Mouse (Mus musculus): ENCODE results near the gene Dmbx1. TPM values are rescaled to one million over a fixed set of nuclear protein-coding genes. Genes with fewer than 3 reads are reported as not detected.

Gene Dmbx1
- total RNA-seq, 1 experiment: 0.18 TPM

DNA sequence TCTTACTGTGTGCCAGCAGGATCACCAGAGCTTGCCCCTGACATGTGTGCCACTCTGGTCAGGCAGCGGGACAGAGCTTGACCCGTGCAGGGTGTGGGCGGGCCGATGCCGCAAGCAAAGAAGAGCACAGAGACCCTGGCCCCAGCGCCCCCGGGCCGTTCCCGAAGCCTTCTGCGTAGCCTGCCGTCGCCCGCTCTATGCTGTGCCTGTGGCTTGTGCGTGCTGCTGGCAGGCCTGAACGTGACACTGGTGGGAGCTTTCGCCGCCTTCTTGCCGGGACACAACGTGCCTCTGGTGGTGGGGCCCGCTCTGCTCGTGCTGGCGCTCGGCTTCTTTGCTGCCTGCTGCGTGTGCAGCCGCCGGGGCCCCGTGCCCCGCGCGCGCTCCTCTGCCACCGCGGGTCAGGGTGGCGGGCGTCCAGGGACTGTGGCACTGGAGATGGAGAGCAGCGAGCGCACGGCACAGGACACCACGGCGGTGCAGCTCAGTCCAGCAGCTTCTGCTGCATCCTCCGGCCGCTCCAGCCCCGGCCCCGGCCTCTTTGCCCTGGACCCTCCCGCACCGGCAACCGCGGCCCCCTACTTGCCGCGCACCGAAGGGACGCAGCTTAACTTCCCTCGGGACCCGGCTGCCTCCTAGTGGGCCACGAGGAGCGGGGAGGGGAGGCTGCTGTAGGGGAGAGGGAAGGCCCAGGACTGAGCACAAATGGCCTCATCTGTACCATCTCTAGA, 41.7 kb downstream of the Dmbx1 start:
- H3K4me1 ChIP-seq (ENCODE audit: control insufficient read depth in 2 of 2, insufficient read depth in 2 of 2, low read length in 2 of 2, poor library complexity in 1 of 2): peaks cover 0 to 3% of the 10 kb centered on the region in 2 experiments; a peak in 1 of 4 replicates
- H3K36me3 ChIP-seq (ENCODE audit: control insufficient read depth, insufficient read depth, low read length, poor library complexity, severe bottlenecking): no peaks in the 10 kb centered on the region
- in situ Hi-C loops (cut with MboI; ENCODE audit: low sequenced_read_pairs in 2 of 2, unreplicated experiment in 2 of 2): loop anchor here in 1 of 2 experiments (10.0 kb wide), 1 partner anchor 163 kb away; the partner anchor contains the start of gene Efcab14
- no peak overlapping the region for H3K27ac ChIP-seq (ENCODE audit: insufficient read depth, low read depth, low read length, poor library complexity, severe bottlenecking)
- TF ChIP-seq MAFK (IDR thresholded peaks at IDR 0.05; ENCODE audit: insufficient read depth, low read depth, low read length): no peak
- TF ChIP-seq HCFC1 (IDR thresholded peaks at IDR 0.05; ENCODE audit: borderline replicate concordance, insufficient read depth, low read length): no peak
- TF ChIP-seq ZNF384 (IDR thresholded peaks at IDR 0.05; ENCODE audit: low read depth, low read length): no peak
- TF ChIP-seq ZC3H11A (IDR thresholded peaks at IDR 0.05; ENCODE audit: borderline replicate concordance, low read depth, low read length): no peak
- H3K9me3 ChIP-seq (ENCODE audit: control insufficient read depth, insufficient read depth, low read depth, low read length): no peaks in the 10 kb centered on the region
- peak overlapping the region; percentile 63 to 75 for H3K4me3 ChIP-seq (ENCODE audit: insufficient read depth in 1 of 2, low read depth in 1 of 2, low read length in 2 of 2, poor library complexity in 1 of 2, severe bottlenecking in 1 of 2)
- peak; percentile 33 for DNase-seq (ENCODE audit: low read depth, low spot score)
- peak overlapping the region; percentile 50 for H3K9ac ChIP-seq (ENCODE audit: insufficient read depth, low read depth, low read length, poor library complexity, severe bottlenecking)

DNA sequence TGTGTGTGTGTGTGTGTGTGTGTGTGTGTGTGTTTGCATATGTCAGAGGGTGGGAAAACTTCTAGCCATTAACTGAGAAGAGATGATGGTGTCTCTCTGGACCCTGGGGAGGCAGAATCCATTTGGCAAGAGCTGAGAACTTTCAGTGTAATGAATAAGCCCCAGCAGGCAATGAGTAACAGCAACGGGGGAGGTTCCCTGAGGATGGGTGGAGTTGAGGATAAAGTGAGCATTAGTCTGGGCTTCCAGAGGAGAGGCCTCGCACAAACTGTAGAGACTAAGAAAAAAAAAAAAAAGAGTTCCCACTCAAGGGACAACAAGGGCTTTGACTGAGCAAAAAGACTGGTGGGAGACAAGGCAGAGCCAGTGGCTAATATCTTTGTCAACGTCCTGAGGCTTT, 45.4 kb downstream of the Dmbx1 start:
- no peak overlapping the region for H3K9ac ChIP-seq (ENCODE audit: insufficient read depth, low read depth, low read length, poor library complexity, severe bottlenecking)
- peaks cover 0 to 4% of the 10 kb centered on the region in 2 experiments; a peak in 1 of 4 replicates for H3K4me1 ChIP-seq (ENCODE audit: control insufficient read depth in 2 of 2, insufficient read depth in 2 of 2, low read length in 2 of 2, poor library complexity in 1 of 2)
- in situ Hi-C loops (cut with MboI; ENCODE audit: low sequenced_read_pairs in 2 of 2, unreplicated experiment in 2 of 2): loop anchor here in 1 of 2 experiments (10.0 kb wide), 1 partner anchor 159 kb away; the partner anchor contains the start of gene Efcab14
- no peaks in the 10 kb centered on the region for H3K9me3 ChIP-seq (ENCODE audit: control insufficient read depth, insufficient read depth, low read depth, low read length)
- peak; percentile 26 for DNase-seq (ENCODE audit: low read depth, low spot score)
- no peak for TF ChIP-seq MAFK (IDR thresholded peaks at IDR 0.05; ENCODE audit: insufficient read depth, low read depth, low read length)
- TF ChIP-seq ZC3H11A (IDR thresholded peaks at IDR 0.05; ENCODE audit: borderline replicate concordance, low read depth, low read length): no peak
- no peak for TF ChIP-seq HCFC1 (IDR thresholded peaks at IDR 0.05; ENCODE audit: borderline replicate concordance, insufficient read depth, low read length)
- no peak for TF ChIP-seq ZNF384 (IDR thresholded peaks at IDR 0.05; ENCODE audit: low read depth, low read length)
- TF ChIP-seq CHD2 (IDR thresholded peaks at IDR 0.05; ENCODE audit: low read depth, low read length): no peak
- no peaks in the 10 kb centered on the region for H3K36me3 ChIP-seq (ENCODE audit: control insufficient read depth, insufficient read depth, low read length, poor library complexity, severe bottlenecking)
- no peak overlapping the region for H3K4me3 ChIP-seq (ENCODE audit: insufficient read depth in 1 of 2, low read depth in 1 of 2, low read length in 2 of 2, poor library complexity in 1 of 2, severe bottlenecking in 1 of 2)
- no peak overlapping the region for H3K27ac ChIP-seq (ENCODE audit: insufficient read depth, low read depth, low read length, poor library complexity, severe bottlenecking)

DNA sequence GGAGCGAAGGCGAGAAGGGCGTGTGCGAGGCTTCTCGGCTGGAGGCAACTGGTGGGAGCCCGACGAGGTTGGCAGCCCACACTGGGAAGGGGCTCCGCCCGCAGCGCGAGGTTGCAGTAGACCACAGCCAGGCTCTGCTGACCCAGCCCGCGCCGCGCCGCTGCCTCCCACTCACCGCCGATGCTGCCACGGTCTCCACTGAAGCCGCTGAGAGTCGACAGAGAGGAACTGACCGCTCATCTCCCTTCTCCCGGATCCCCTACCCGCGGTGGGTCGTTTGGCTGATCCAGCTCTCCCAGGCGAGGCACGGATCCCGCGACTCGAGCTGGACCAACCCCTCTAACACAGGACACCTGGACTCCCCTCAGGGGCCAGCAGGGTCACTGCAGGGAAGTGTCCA, 49.2 kb downstream of the Dmbx1 start, which contains the start of gene 6430628N08Rik:
Gene 6430628N08Rik (plus strand): TSS at position 113 of the 400 bp plus-strand sequence.
- H3K4me1 ChIP-seq (ENCODE audit: control insufficient read depth in 2 of 2, insufficient read depth in 2 of 2, low read length in 2 of 2, poor library complexity in 1 of 2): peaks cover 0 to 4% of the 10 kb centered on the region in 2 experiments; a peak in 1 of 4 replicates
- in situ Hi-C loops (cut with MboI; ENCODE audit: low sequenced_read_pairs in 2 of 2, unreplicated experiment in 2 of 2): loop anchor here in 1 of 2 experiments (10.0 kb wide), 1 partner anchor 156 kb away; the partner anchor contains the start of gene Efcab14
- TF ChIP-seq HCFC1 (IDR thresholded peaks at IDR 0.05; ENCODE audit: borderline replicate concordance, insufficient read depth, low read length) (no peak), CHD2 (IDR thresholded peaks at IDR 0.05; ENCODE audit: low read depth, low read length) (no peak)
- no peak within 1 kb of the TSS for H3K27ac ChIP-seq (ENCODE audit: insufficient read depth, low read depth, low read length, poor library complexity, severe bottlenecking)
- H3K9ac ChIP-seq (ENCODE audit: insufficient read depth, low read depth, low read length, poor library complexity, severe bottlenecking): no peak within 1 kb of the TSS
- no peak for DNase-seq (ENCODE audit: low read depth, low spot score)
- no peaks in the 10 kb centered on the region for H3K36me3 ChIP-seq (ENCODE audit: control insufficient read depth, insufficient read depth, low read length, poor library complexity, severe bottlenecking)
- peak within 1 kb of the TSS; percentile 34 to 52; a peak in 2 of 4 replicates for H3K4me3 ChIP-seq (ENCODE audit: insufficient read depth in 1 of 2, low read depth in 1 of 2, low read length in 2 of 2, poor library complexity in 1 of 2, severe bottlenecking in 1 of 2)
- no peaks in the 10 kb centered on the region for H3K9me3 ChIP-seq (ENCODE audit: control insufficient read depth, insufficient read depth, low read depth, low read length)

DNA sequence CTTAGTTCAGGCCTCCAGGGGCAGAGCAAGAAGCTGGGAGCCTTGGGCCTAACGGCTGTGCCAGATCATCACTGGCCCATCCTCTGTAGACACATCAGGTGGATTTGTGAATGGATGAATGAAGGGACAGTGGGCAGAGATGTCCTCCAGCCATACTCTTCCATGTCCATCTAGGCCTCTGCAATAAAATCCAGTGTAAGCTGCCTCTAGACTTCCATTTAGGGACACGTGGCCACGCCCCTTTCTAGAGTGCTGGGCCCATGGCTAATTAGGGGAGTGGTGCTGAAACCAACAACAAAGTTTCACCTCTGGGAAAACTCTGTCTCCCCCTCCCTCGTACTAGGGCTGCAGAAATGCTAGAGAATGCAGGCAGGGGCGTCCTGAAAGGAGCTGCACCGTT, 49.7 kb downstream of the Dmbx1 start:
- no peak for TF ChIP-seq HCFC1 (IDR thresholded peaks at IDR 0.05; ENCODE audit: borderline replicate concordance, insufficient read depth, low read length)
- no peak for TF ChIP-seq ZC3H11A (IDR thresholded peaks at IDR 0.05; ENCODE audit: borderline replicate concordance, low read depth, low read length)
- TF ChIP-seq CHD2 (IDR thresholded peaks at IDR 0.05; ENCODE audit: low read depth, low read length): no peak
- no peak for TF ChIP-seq MAFK (IDR thresholded peaks at IDR 0.05; ENCODE audit: insufficient read depth, low read depth, low read length)
- TF ChIP-seq ZNF384 (IDR thresholded peaks at IDR 0.05; ENCODE audit: low read depth, low read length): no peak

More for the DNA sequence above, 49.7 kb downstream of the Dmbx1 start:
- peak; percentile 30 for DNase-seq (ENCODE audit: low read depth, low spot score)
- Histone ChIP-seq H3K36me3 (ENCODE audit: control insufficient read depth, insufficient read depth, low read length, poor library complexity, severe bottlenecking) (no peaks in the 10 kb centered on the region), H3K4me1 (ENCODE audit: control insufficient read depth in 2 of 2, insufficient read depth in 2 of 2, low read length in 2 of 2, poor library complexity in 1 of 2) (peaks cover 0 to 4% of the 10 kb centered on the region in 2 experiments; a peak in 1 of 4 replicates), H3K4me3 (ENCODE audit: insufficient read depth in 1 of 2, low read depth in 1 of 2, low read length in 2 of 2, poor library complexity in 1 of 2, severe bottlenecking in 1 of 2) (peak overlapping the region; percentile 34 to 52; a peak in 2 of 4 replicates), H3K9me3 (ENCODE audit: control insufficient read depth, insufficient read depth, low read depth, low read length) (no peaks in the 10 kb centered on the region), H3K9ac (ENCODE audit: insufficient read depth, low read depth, low read length, poor library complexity, severe bottlenecking) (no peak overlapping the region), H3K27ac (ENCODE audit: insufficient read depth, low read depth, low read length, poor library complexity, severe bottlenecking) (no peak overlapping the region)
- in situ Hi-C loops (cut with MboI; ENCODE audit: low sequenced_read_pairs in 2 of 2, unreplicated experiment in 2 of 2): loop anchor here in 1 of 2 experiments (10.0 kb wide), 1 partner anchor 155 kb away; the partner anchor contains the start of gene Efcab14

Data from ES-E14 (cell line).